Mouse (Mus musculus) splenic B cell, adult 2 months (primary cell): ENCODE measurements around the gene Nnmt.

Experiments used
- DNase-seq: peaks from one replicate; pipeline ENCODE4 v3.0.0-alpha.2; 2011; ENCODE audit warnings: low read depth, low spot score
- H3K27me3 ChIP-seq: 2 replicates; pipeline ENCODE4 v1.6.1; 2012; ENCODE audit warnings: mild to moderate bottlenecking, low read length, moderate library complexity, mixed read lengths; ENCODE audit not compliant: control insufficient read depth, poor library complexity, insufficient read depth, severe bottlenecking
- H3K36me3 ChIP-seq: 2 replicates; pipeline ENCODE4 v1.6.1; 2012; ENCODE audit warnings: mild to moderate bottlenecking, low read length, moderate library complexity, mixed read lengths; ENCODE audit not compliant: control insufficient read depth, poor library complexity, insufficient read depth, severe bottlenecking

Nnmt gene

GRCm38 (mm10) chr9:48609734-48610133 is 4.8 kb upstream of the Nnmt start:
- no peak for DNase-seq
- Histone ChIP-seq H3K27me3 (no peaks in the 10 kb centered on the region; the same call in 1 of the 2 replicates), H3K36me3 (no peaks in the 10 kb centered on the region)

- Histone ChIP-seq H3K36me3 (no peaks in the 10 kb centered on the region), H3K27me3 (no peaks in the 10 kb centered on the region)
- DNase-seq: no peak
These were observed 2.5 kb upstream of the Nnmt start for GRCm38 (mm10) chr9:48607417-48607816.

GRCm38 (mm10) chr9:48606171-48606570 is 1.2 kb upstream of the Nnmt start:
- DNase-seq: no peak
- Histone ChIP-seq H3K36me3 (no peaks in the 10 kb centered on the region), H3K27me3 (no peaks in the 10 kb centered on the region)

GRCm38 (mm10) chr9:48605697-48606096 is 744 bp upstream of the Nnmt start:
- H3K36me3 ChIP-seq: no peaks in the 10 kb centered on the region
- H3K27me3 ChIP-seq: no peaks in the 10 kb centered on the region
- no peak for DNase-seq

GRCm38 (mm10) chr9:48604226-48604625 is 727 bp downstream of the Nnmt start:
- DNase-seq: no peak
- no peaks in the 10 kb centered on the region for H3K27me3 ChIP-seq

GRCm38 (mm10) chr9:48600881-48601280 is 4.1 kb downstream of the Nnmt start:
- no peaks in the 10 kb centered on the region for H3K27me3 ChIP-seq
- H3K36me3 ChIP-seq: no peaks in the 10 kb centered on the region
- DNase-seq: no peak

More at GRCm38 (mm10) chr9:48604226-48604625, 727 bp downstream of the Nnmt start:
- H3K36me3 ChIP-seq: no peaks in the 10 kb centered on the region

GRCm38 (mm10) chr9:48600066-48600465 is 4.9 kb downstream of the Nnmt start:
- Histone ChIP-seq H3K27me3 (no peaks in the 10 kb centered on the region), H3K36me3 (no peaks in the 10 kb centered on the region)
- DNase-seq: no peak

GRCm38 (mm10) chr9:48597494-48597893 is 7.5 kb downstream of the Nnmt start:
- no peaks in the 10 kb centered on the region for H3K36me3 ChIP-seq
- DNase-seq: no peak
- no peaks in the 10 kb centered on the region for H3K27me3 ChIP-seq

- Histone ChIP-seq H3K36me3 (no peaks in the 10 kb centered on the region), H3K27me3 (no peaks in the 10 kb centered on the region)
- DNase-seq: no peak
These were observed 8.0 kb downstream of the Nnmt start for GRCm38 (mm10) chr9:48596924-48597323.

- Histone ChIP-seq H3K36me3 (no peaks in the 10 kb centered on the region), H3K27me3 (no peaks in the 10 kb centered on the region)
- DNase-seq: peak; percentile 5
These were observed 11.0 kb downstream of the Nnmt start for GRCm38 (mm10) chr9:48593915-48594314.

GRCm38 (mm10) chr9:48590606-48591005 is 14.3 kb downstream of the Nnmt start:
- no peak for DNase-seq
- H3K27me3 ChIP-seq: no peaks in the 10 kb centered on the region
- H3K36me3 ChIP-seq: no peaks in the 10 kb centered on the region

GRCm38 (mm10) chr9:48586332-48586731 is 18.6 kb downstream of the Nnmt start:
- peak; percentile 82 for DNase-seq
- Histone ChIP-seq H3K27me3 (no peaks in the 10 kb centered on the region), H3K36me3 (no peaks in the 10 kb centered on the region)

- no peak for DNase-seq
- no peaks in the 10 kb centered on the region for H3K36me3 ChIP-seq
- no peaks in the 10 kb centered on the region for H3K27me3 ChIP-seq
These were observed 24.1 kb downstream of the Nnmt start for GRCm38 (mm10) chr9:48580808-48581207.

- no peak for DNase-seq
- H3K36me3 ChIP-seq: no peaks in the 10 kb centered on the region
- H3K27me3 ChIP-seq: no peaks in the 10 kb centered on the region
These were observed 42.6 kb downstream of the Nnmt start for GRCm38 (mm10) chr9:48562388-48562787.

GRCm38 (mm10) chr9:48559482-48560139 is 45.3 kb downstream of the Nnmt start:
- Histone ChIP-seq H3K36me3 (no peaks in the 10 kb centered on the region), H3K27me3 (no peaks in the 10 kb centered on the region)
- peak; percentile 76 for DNase-seq

- Histone ChIP-seq H3K27me3 (no peaks in the 10 kb centered on the region), H3K36me3 (no peaks in the 10 kb centered on the region)
- DNase-seq: peak; percentile 95
These were observed 46.3 kb downstream of the Nnmt start for GRCm38 (mm10) chr9:48558637-48559036.
